Mouse (Mus musculus): Measurements from ENCODE around the gene Ttc8. TPM values are rescaled to one million over a fixed set of nuclear protein-coding genes. Genes with fewer than 3 reads are reported as not detected.

The Ttc8 gene
- polyA plus RNA-seq, 1 experiment from 2014 or later, result 14.4 TPM

DNA sequence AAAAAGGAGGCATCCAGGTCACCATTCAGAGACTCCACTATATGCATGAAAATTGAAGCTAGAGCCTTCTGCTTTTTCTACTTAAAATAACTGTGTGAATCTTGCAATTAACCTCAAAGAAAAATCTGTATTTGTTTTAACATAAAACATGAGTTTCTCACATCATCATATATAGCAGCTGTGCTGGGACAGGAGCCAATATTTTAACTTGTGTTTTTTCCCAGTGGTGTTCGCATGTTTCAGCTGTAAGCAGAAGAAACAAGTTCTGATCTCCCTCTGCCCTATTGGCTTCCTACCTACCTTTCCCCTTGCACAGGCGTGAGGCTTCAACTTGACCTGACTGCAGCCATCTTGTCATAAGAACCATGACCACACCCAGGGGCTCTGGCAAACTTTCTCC lies 64.4 kb downstream of the Ttc8 start:
- no peak overlapping the region for H3K4me3 ChIP-seq (ENCODE audit: low read depth, low read length)
- no peak for DNase-seq (ENCODE audit: low spot score)
- no peaks in the 10 kb centered on the region for H3K4me1 ChIP-seq (ENCODE audit: insufficient read depth, low read depth, low read length)
- TF ChIP-seq CTCF (IDR thresholded peaks at IDR 0.05) (no peak), EP300 (IDR thresholded peaks at IDR 0.05) (no peak)
- no peaks in the 10 kb centered on the region for H3K9me3 ChIP-seq (ENCODE audit: low read length)
- H3K36me3 ChIP-seq (ENCODE audit: insufficient read depth, low read length), result 0 out of 2 replicates have a peak, but pooled peaks cover 3% of the 10 kb centered on the region
- H3K4me2 ChIP-seq (replicated peaks; ENCODE audit: low read depth, low read length), result no peak overlapping the region
- ATAC-seq, result no peak
- H3K9ac ChIP-seq (replicated peaks; ENCODE audit: low read depth), result no peak overlapping the region
- no peak overlapping the region for H3K27ac ChIP-seq (ENCODE audit: low read length)
- 73% methylated on average over 2 of the region's 2 CpGs for WGBS
- H3K27me3 ChIP-seq (replicated peaks; ENCODE audit: insufficient read depth, low read length), result no peaks in the 10 kb centered on the region

DNA sequence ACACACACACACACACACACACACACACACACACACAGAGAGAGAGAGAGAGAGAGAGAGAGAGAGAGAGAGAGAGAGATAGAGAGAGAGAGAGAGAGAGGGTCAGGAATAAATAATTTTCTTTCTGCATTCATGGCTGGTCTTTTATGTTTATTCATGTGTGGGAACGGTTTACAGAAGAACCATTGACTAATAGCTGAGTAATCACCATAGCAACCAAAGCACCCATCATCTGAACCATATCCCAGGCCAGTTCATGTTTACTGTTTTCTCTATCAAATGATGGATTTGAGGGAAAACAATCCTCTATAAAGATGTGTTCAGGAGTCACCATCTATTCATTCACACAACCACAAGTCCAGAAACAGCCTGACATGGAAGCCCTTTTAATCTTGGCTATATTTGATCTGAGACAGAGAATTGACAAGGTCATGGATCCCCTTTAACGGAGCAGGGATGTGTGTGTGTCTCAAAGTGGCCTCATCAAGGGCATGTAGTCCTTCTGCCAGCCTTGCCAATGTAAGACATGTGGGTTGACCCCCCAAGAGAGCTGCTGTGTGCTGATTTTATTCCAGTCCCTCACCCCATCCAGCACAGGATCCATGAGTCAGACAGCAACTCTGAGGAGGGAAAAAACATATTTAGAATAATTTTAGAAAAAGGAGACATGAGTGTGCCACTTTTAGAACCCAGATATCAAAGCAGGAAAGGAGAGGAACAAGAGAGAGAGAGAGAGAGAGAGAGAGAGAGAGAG lies 70.9 kb downstream of the Ttc8 start:
- H3K4me1 ChIP-seq (ENCODE audit: insufficient read depth, low read depth, low read length), result no peaks in the 10 kb centered on the region
- no peak for TF ChIP-seq EP300 (IDR thresholded peaks at IDR 0.05)
- TF ChIP-seq CTCF (IDR thresholded peaks at IDR 0.05), result no peak
- no peak overlapping the region for H3K27ac ChIP-seq (ENCODE audit: low read length)
- DNase-seq (ENCODE audit: low spot score) (no peak), ATAC-seq (no peak)
- WGBS, result 45% methylated on average over 2 of the region's 2 CpGs
- H3K9me3 ChIP-seq (ENCODE audit: low read length), result no peaks in the 10 kb centered on the region
- no peaks in the 10 kb centered on the region for H3K27me3 ChIP-seq (replicated peaks; ENCODE audit: insufficient read depth, low read length)
- H3K36me3 ChIP-seq (ENCODE audit: insufficient read depth, low read length), result no peaks in the 10 kb centered on the region
- no peak overlapping the region for H3K4me2 ChIP-seq (replicated peaks; ENCODE audit: low read depth, low read length)
- H3K4me3 ChIP-seq (ENCODE audit: low read depth, low read length), result no peak overlapping the region
- H3K9ac ChIP-seq (replicated peaks; ENCODE audit: low read depth), result no peak overlapping the region

DNA sequence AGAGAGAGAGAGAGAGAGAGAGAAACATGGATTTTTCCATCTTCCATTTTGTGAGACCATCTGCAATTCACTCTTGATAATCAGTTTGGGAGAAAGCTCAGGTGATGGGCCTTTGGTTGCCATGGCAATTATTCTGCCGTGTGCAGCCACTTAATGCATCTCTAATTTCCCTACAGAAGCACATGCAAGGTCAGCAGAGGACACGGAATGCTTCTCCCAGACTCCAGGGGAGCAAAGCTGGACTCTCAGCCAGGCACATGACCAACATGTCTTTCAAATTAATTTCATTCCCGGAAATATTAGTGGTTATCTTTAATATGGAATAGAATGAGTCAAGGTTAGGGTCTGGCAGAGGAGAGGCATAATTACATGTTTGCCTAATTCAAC lies 71.4 kb downstream of the Ttc8 start:
- 78% methylated on average over 3 of the region's 3 CpGs for WGBS
- no peak for TF ChIP-seq CTCF (IDR thresholded peaks at IDR 0.05)
- Histone ChIP-seq H3K27ac (ENCODE audit: low read length) (no peak overlapping the region), H3K4me3 (ENCODE audit: low read depth, low read length) (no peak overlapping the region), H3K4me2 (replicated peaks; ENCODE audit: low read depth, low read length) (no peak overlapping the region), H3K9me3 (ENCODE audit: low read length) (no peaks in the 10 kb centered on the region), H3K36me3 (ENCODE audit: insufficient read depth, low read length) (no peaks in the 10 kb centered on the region), H3K9ac (replicated peaks; ENCODE audit: low read depth) (no peak overlapping the region), H3K27me3 (replicated peaks; ENCODE audit: insufficient read depth, low read length) (no peaks in the 10 kb centered on the region), H3K4me1 (ENCODE audit: insufficient read depth, low read depth, low read length) (no peaks in the 10 kb centered on the region)
- DNase-seq (ENCODE audit: low spot score), result no peak
- no peak for ATAC-seq

DNA sequence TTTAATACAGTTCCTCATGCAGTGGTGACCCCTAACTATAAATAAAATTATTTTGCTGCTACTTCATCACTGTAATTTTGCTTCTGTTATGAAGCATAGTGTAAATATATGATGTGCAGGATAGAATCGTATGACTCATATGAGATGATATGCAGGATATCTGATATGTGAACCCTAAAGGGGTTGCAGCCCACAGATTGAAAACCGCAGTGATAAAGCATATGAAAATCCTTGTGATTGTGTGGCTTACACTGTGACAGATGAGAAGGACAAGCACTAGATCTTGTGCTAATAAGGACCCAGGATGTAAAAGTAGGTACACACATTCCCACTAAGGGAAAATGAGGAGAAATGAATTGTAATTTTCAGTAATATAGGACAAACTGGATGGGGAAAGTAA lies 73.4 kb downstream of the Ttc8 start:
- Histone ChIP-seq H3K27ac (ENCODE audit: low read length) (no peak overlapping the region), H3K27me3 (replicated peaks; ENCODE audit: insufficient read depth, low read length) (no peaks in the 10 kb centered on the region), H3K4me2 (replicated peaks; ENCODE audit: low read depth, low read length) (no peak overlapping the region), H3K9me3 (ENCODE audit: low read length) (no peaks in the 10 kb centered on the region), H3K36me3 (ENCODE audit: insufficient read depth, low read length) (no peaks in the 10 kb centered on the region), H3K4me1 (ENCODE audit: insufficient read depth, low read depth, low read length) (no peaks in the 10 kb centered on the region), H3K4me3 (ENCODE audit: low read depth, low read length) (no peak overlapping the region), H3K9ac (replicated peaks; ENCODE audit: low read depth) (no peak overlapping the region)
- DNase-seq (ENCODE audit: low spot score), result no peak
- WGBS, result 75% methylated on average over 2 of the region's 2 CpGs
- TF ChIP-seq CTCF (IDR thresholded peaks at IDR 0.05), result no peak
- no peak for TF ChIP-seq EP300 (IDR thresholded peaks at IDR 0.05)
- ATAC-seq, result no peak

DNA sequence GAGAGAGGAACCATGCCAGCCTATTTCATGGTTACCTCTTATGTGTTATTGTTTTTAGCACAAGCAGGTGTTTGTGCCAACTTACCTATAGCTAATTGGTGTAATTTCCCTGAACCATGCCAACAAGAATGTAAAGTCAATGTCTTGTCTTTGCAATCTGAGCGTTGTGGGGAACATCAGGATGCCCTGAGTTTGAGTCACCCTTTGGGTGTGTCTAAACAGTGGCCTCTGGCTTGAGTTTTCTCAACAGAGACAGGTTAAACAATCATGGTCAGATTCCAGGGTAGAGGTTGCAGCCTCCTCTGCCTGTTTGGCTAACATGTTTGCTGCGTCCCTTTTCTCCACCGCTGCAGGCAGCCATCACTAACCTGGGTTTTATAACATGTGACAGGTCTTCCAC lies 74.0 kb downstream of the Ttc8 start:
- no peak for DNase-seq (ENCODE audit: low spot score)
- ATAC-seq, result no peak
- H3K4me3 ChIP-seq (ENCODE audit: low read depth, low read length), result no peak overlapping the region
- H3K27ac ChIP-seq (ENCODE audit: low read length), result no peak overlapping the region
- WGBS, result 79% methylated on average over 3 of the region's 3 CpGs
- H3K9ac ChIP-seq (replicated peaks; ENCODE audit: low read depth), result no peak overlapping the region
- no peaks in the 10 kb centered on the region for H3K36me3 ChIP-seq (ENCODE audit: insufficient read depth, low read length)
- H3K4me1 ChIP-seq (ENCODE audit: insufficient read depth, low read depth, low read length), result no peaks in the 10 kb centered on the region
- H3K27me3 ChIP-seq (replicated peaks; ENCODE audit: insufficient read depth, low read length), result no peaks in the 10 kb centered on the region
- TF ChIP-seq CTCF (IDR thresholded peaks at IDR 0.05) (no peak), EP300 (IDR thresholded peaks at IDR 0.05) (no peak)
- H3K4me2 ChIP-seq (replicated peaks; ENCODE audit: low read depth, low read length), result no peak overlapping the region
- no peaks in the 10 kb centered on the region for H3K9me3 ChIP-seq (ENCODE audit: low read length)

DNA sequence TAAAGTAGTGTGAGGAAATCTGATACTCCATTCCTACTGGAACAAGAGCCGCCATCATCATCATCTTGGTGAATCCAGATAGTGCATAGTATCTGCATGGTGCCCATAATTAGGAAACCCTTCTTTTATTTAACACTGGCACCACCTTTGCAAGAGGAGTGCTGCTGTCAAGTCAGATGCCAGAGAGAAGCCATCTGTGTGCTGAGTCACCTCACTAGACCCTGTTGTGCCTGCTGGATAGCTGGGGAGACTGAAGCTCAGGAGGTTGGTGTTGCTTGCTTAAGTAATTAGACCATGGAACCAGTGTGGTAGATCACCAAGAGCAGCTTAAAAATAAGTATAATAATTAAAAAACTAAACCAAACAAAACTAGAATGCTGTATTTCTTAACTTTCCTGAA lies 75.5 kb downstream of the Ttc8 start:
- Histone ChIP-seq H3K36me3 (ENCODE audit: insufficient read depth, low read length) (no peaks in the 10 kb centered on the region), H3K9me3 (ENCODE audit: low read length) (no peaks in the 10 kb centered on the region), H3K9ac (replicated peaks; ENCODE audit: low read depth) (no peak overlapping the region), H3K4me2 (replicated peaks; ENCODE audit: low read depth, low read length) (no peak overlapping the region), H3K4me3 (ENCODE audit: low read depth, low read length) (no peak overlapping the region), H3K4me1 (ENCODE audit: insufficient read depth, low read depth, low read length) (no peaks in the 10 kb centered on the region), H3K27ac (ENCODE audit: low read length) (no peak overlapping the region), H3K27me3 (replicated peaks; ENCODE audit: insufficient read depth, low read length) (no peaks in the 10 kb centered on the region)
- 82% methylated on average over 1 of the region's 1 CpGs for WGBS
- TF ChIP-seq EP300 (IDR thresholded peaks at IDR 0.05) (no peak), CTCF (IDR thresholded peaks at IDR 0.05) (no peak)
- DNase-seq (ENCODE audit: low spot score), result no peak
- ATAC-seq, result no peak

DNA sequence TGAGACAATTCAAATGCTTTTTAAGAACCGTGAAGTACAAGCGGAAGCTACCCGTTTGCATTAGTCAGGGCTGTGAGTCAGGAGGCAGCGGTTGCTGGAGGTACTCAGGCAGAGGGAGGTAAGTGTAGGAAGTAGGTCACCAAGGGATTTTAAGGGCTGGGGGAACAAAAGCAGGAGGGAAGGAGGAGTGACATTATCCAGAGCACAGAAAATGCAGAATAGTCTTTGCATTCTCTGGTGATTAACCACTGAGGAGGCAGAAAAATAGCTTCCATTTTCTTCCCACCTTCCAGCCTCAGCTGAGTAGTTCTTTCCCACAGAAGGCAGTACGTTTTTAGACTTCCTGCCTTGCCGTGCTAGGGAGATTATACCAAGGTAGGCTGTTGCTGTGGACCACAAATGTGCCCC lies 76.2 kb downstream of the Ttc8 start:
- ATAC-seq (no peak), DNase-seq (ENCODE audit: low spot score) (no peak)
- TF ChIP-seq CTCF (IDR thresholded peaks at IDR 0.05) (no peak), EP300 (IDR thresholded peaks at IDR 0.05) (no peak)
- no peak overlapping the region for H3K4me2 ChIP-seq (replicated peaks; ENCODE audit: low read depth, low read length)
- H3K9me3 ChIP-seq (ENCODE audit: low read length), result no peaks in the 10 kb centered on the region
- 39% methylated on average over 6 of the region's 6 CpGs for WGBS
- no peak overlapping the region for H3K4me3 ChIP-seq (ENCODE audit: low read depth, low read length)
- H3K4me1 ChIP-seq (ENCODE audit: insufficient read depth, low read depth, low read length), result no peaks in the 10 kb centered on the region
- no peak overlapping the region for H3K27ac ChIP-seq (ENCODE audit: low read length)
- no peaks in the 10 kb centered on the region for H3K36me3 ChIP-seq (ENCODE audit: insufficient read depth, low read length)
- no peak overlapping the region for H3K9ac ChIP-seq (replicated peaks; ENCODE audit: low read depth)
- no peaks in the 10 kb centered on the region for H3K27me3 ChIP-seq (replicated peaks; ENCODE audit: insufficient read depth, low read length)

Measured in lung, postnatal 0 days (tissue).